Mouse (Mus musculus) embryonic facial prominence, embryonic 12.5 days (tissue): ENCODE results near the gene Zswim9. TPM values are rescaled to one million over a fixed set of nuclear protein-coding genes. Genes with fewer than 3 reads are reported as not detected.

Experiments used
- ATAC-seq: fragments of 200-750 bp; cut with Nextera tagmentation; 2 replicates; pipeline ENCODE4 v1.8.0; 2017; ENCODE audit not compliant: insufficient number of reproducible peaks, insufficient read depth, low FRiP score, low TSS enrichment
- H3K27ac ChIP-seq: fragments of 300-500 bp; sonication (generic); 2 replicates; pipeline ENCODE4 v1.5.1; 2016; ENCODE audit warnings: mild to moderate bottlenecking
- H3K27me3 ChIP-seq: fragments of 300-500 bp; sonication (generic); 2 replicates; pipeline ENCODE4 v1.6.1; 2016; ENCODE audit warnings: mild to moderate bottlenecking, moderate library complexity
- H3K36me3 ChIP-seq: fragments of 300-500 bp; sonication (generic); 2 replicates; pipeline ENCODE4 v1.6.1; 2016; ENCODE audit warnings: mild to moderate bottlenecking
- H3K4me1 ChIP-seq: fragments of 300-500 bp; sonication (generic); 2 replicates; pipeline ENCODE4 v1.6.1; 2016
- H3K4me2 ChIP-seq: fragments of 300-500 bp; sonication (generic); replicated peaks from 2 replicates; pipeline ENCODE4 v1.6.1; 2016; ENCODE audit warnings: mild to moderate bottlenecking, moderate library complexity
- H3K4me3 ChIP-seq: fragments of 300-500 bp; sonication (generic); 2 replicates; pipeline ENCODE4 v1.5.1; 2016; ENCODE audit warnings: mild to moderate bottlenecking
- H3K9ac ChIP-seq: fragments of 300-500 bp; sonication (generic); 2 replicates; pipeline ENCODE4 v1.6.1; 2016; ENCODE audit warnings: mild to moderate bottlenecking, moderate library complexity
- H3K9me3 ChIP-seq: fragments of 300-500 bp; sonication (generic); 2 replicates; pipeline ENCODE4 v1.6.1; 2016; ENCODE audit warnings: mild to moderate bottlenecking, moderate library complexity
- WGBS: fragments of 180-500 bp; shearing (Covaris S2); methylation state at CpG from one replicate; pipeline ENCODE4 v1.1.7; 2016; 5-methylcytosine and 5-hydroxymethylcytosine counted together
- polyA plus RNA-seq: library from polyadenylated mRNA; unstranded; fragments of >200 nt; fragmentation: Nextera tagmentation; extraction: Ambion mirVana; gene quantifications from 2 replicates; pipeline ENCODE4 v1.2.1, GENCODE M21; 2016

Gene Zswim9
- polyA plus RNA-seq, 1 experiment from 2014 or later = 15.8 TPM

DNA sequence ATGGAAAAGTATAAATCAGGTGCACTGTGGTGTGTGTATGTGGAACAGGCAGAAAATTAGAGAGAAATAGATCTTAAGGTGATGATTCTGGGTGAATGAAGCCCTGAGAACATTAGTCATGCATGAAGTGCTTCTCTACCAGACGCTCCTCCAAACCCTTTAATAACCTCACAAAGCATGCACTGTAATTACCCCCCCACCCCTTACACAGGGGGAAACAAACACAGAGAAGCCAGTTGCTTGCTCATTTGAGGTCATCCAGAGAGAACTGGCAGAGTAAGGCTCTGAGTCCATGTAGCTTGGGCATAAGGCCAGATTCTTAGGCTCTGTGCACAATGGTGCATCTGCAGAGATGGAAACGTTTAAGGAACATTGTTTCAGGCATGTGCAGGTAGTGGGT lies 14.1 kb downstream of the Zswim9 start:
- no peak for ATAC-seq
- 64% methylated on average over 2 of the region's 2 CpGs for WGBS
- Histone ChIP-seq H3K9ac (no peak overlapping the region), H3K4me3 (no peak overlapping the region), H3K9me3 (no peaks in the 10 kb centered on the region), H3K4me2 (no peak overlapping the region), H3K4me1 (no peaks in the 10 kb centered on the region), H3K27ac (no peak overlapping the region), H3K27me3 (no peaks in the 10 kb centered on the region; the same call in 1 of the 2 replicates), H3K36me3 (0 out of 2 replicates have a peak, but pooled peaks cover 4% of the 10 kb centered on the region)

DNA sequence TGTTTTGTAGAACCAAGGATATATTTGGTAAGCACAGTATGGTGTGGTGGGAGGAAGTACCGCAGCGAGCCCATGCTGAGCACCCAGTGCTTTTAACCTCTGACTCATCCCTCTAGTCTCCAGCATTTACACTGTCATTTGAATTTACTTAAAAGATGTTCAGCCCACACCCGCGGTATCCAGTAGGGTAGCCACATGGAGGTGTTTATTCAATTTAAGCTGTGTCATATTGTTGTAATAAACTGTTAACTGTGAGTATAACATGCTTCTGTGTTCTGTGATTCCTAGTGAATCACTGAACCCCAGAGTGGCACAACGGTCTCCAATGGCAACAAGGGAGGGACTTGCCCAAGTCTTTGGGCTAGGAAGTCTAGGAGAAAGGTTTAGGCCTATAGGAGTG lies 14.7 kb downstream of the Zswim9 start:
- no peak for ATAC-seq
- H3K27me3 ChIP-seq = no peaks in the 10 kb centered on the region; the same call in 1 of the 2 replicates
- no peak overlapping the region for H3K4me3 ChIP-seq
- no peak overlapping the region for H3K27ac ChIP-seq
- H3K4me2 ChIP-seq = no peak overlapping the region
- H3K9me3 ChIP-seq = no peaks in the 10 kb centered on the region
- WGBS = 82% methylated on average over 5 of the region's 5 CpGs
- H3K4me1 ChIP-seq = no peaks in the 10 kb centered on the region
- no peaks in the 10 kb centered on the region for H3K36me3 ChIP-seq
- H3K9ac ChIP-seq = no peak overlapping the region

DNA sequence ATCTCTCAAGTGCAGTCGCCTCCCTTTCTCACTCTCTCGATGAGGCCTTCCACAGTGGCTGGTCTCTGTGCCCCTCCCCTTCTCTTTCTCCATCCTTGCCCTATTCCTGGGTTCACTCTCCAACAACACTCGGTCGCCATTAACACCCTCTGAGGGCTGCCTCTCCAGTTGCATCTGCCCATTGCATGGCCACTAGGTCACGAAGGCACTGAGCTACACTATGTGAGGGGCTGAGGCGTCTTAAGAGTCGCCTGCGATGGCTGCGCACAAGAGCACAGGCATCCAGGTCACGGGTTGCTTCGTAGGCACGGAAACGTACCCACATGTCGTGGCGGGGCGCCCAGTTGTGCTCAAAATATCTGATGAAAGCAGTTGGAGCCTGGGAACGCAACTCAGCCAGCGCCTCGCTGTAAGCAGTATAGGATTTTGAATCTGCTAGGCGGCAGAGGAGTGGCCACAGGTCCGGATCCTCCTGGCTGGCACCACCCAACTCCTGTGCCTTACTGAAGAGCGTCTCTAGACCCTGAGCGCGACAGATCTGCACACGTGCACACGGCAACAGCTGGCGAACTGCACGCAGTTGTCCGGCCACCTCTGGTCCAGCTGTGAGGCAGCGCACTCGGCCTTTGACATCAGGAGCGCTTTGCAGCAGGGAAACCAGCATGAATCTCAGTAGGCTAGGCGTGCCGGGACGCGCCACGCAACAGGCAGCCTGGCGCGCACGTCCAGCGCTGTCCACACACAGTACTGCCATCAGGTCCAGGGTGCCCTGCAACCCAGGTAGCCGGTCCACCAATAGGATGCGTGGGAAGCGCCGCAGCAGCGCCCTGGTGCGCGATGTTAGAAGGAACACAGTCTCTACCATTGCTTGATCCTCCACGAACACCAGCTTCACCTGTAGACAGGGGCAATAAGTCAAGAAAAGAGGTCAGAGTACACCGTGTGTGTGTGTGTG lies 17.5 kb downstream of the Zswim9 start:
- WGBS = 48% methylated on average over 50 of the region's 50 CpGs
- H3K4me2 ChIP-seq = no peak overlapping the region
- ATAC-seq = no peak
- H3K27me3 ChIP-seq = no peaks in the 10 kb centered on the region; the same call in 1 of the 2 replicates
- H3K36me3 ChIP-seq = no peaks in the 10 kb centered on the region
- H3K9me3 ChIP-seq = no peaks in the 10 kb centered on the region
- H3K9ac ChIP-seq = no peak overlapping the region
- no peak overlapping the region for H3K4me3 ChIP-seq
- H3K27ac ChIP-seq = no peak overlapping the region
- H3K4me1 ChIP-seq = no peaks in the 10 kb centered on the region

DNA sequence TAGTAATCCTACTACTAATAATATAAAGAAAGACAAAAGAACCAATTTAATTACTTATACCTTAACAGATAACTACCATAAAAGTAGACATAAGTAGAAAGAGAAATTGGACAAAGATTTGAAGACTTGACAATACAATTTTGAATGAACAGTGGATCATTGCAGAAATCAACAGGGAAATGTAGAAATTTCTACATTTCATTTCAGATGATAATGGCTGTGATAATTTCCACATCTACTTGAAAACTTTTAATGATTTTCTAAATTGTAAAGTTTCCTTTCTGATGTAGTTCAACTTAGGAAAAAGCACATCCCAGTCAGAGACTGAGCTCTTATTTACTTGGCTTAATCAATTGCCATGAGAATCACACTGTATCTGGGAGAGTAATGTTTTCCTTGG lies 65.8 kb downstream of the Zswim9 start, which contains the start of gene Vmn1r89:
Gene Vmn1r89 (plus strand): TSS at position 301 of the 400 bp plus-strand sequence.
- no peak within 1 kb of the TSS for H3K4me3 ChIP-seq
- H3K36me3 ChIP-seq = no peaks in the 10 kb centered on the region
- no peaks in the 10 kb centered on the region for H3K27me3 ChIP-seq
- no peak for ATAC-seq
- H3K4me1 ChIP-seq = no peaks in the 10 kb centered on the region
- no peak within 1 kb of the TSS for H3K9ac ChIP-seq
- H3K27ac ChIP-seq = no peak within 1 kb of the TSS
- no peak within 1 kb of the TSS for H3K4me2 ChIP-seq
- no peaks in the 10 kb centered on the region for H3K9me3 ChIP-seq

Other genes with a start within 250 kb of the Zswim9 start
- gene Chmp2a, start 243.9 kb downstream of the Zswim9 start, polyA plus RNA-seq = 121 and 127 TPM in 2 replicates
- gene Ube2m, start 240.4 kb downstream of the Zswim9 start, polyA plus RNA-seq = 166 and 183 TPM in 2 replicates
- gene Mzf1, start 224.0 kb downstream of the Zswim9 start, polyA plus RNA-seq = 3.8 TPM in 2 replicates
- not detected in 2 replicates for gene Vmn1r85, start 183.5 kb downstream of the Zswim9 start, polyA plus RNA-seq
- gene Vmn1r86, start 158.8 kb downstream of the Zswim9 start, polyA plus RNA-seq = not detected in 2 replicates
- gene Vmn1r87, start 138.6 kb downstream of the Zswim9 start, polyA plus RNA-seq = not detected in 2 replicates
- gene Vmn1r88, start 119.2 kb downstream of the Zswim9 start, polyA plus RNA-seq = 0.03 TPM in 1 of 2 replicates, not detected in the other
- gene Vmn1r89, start 65.7 kb downstream of the Zswim9 start, polyA plus RNA-seq = not detected in 2 replicates
- gene Lig1, start 1.4 kb downstream of the Zswim9 start, polyA plus RNA-seq = 117 and 120 TPM in 2 replicates
- 1.0 and 1.3 TPM in 2 replicates for gene Pla2g4c, start 45.9 kb upstream of the Zswim9 start, polyA plus RNA-seq
- gene Cabp5, start 119.4 kb upstream of the Zswim9 start, polyA plus RNA-seq = not detected in 2 replicates
- gene Bsph1, start 172.1 kb upstream of the Zswim9 start, polyA plus RNA-seq = not detected in 2 replicates